ENCODE assay signal across 51 mouse cellular contexts in the genomic region with DNA sequence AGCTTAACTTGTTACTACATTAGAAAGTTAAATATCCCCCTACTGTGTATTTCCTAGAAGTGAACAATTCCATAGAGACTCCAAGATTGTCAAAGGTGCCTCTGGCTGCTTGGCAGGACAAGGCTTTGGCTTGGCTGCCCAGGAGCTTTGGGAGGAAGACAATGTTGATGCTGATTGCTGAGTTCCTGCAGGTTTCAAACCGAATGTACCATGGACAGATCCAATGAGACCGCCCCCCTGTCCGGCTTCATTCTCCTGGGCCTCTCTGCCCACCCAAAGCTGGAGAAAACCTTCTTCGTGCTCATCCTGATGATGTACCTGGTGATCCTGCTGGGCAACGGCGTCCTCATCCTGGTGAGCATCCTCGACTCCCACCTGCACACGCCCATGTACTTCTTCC. TPM values are rescaled to one million over a fixed set of nuclear protein-coding genes. Genes with fewer than 3 reads are reported as not detected.
"Had no signal": no experiment of that assay in that cellular context is flagged by ENCODE, and none has a peak within 500 bp of the region (broad histone marks: within the 10 kb centered on the region; RNA-seq: fewer than 3 reads in every experiment).

No protein-coding gene starts in this region.

- H3K36me3 ChIP-seq: heart, embryonic 12.5 days; heart, embryonic 13.5 days; heart, embryonic 15.5 days; hindbrain, embryonic 10.5 days; hindbrain, embryonic 12.5 days; hindbrain, embryonic 13.5 days; hindbrain, embryonic 15.5 days; intestine, embryonic 15.5 days; kidney, embryonic 15.5 days had no signal

- H3K9me3 ChIP-seq: heart, embryonic 12.5 days; heart, embryonic 13.5 days; heart, embryonic 15.5 days; hindbrain, embryonic 10.5 days; hindbrain, embryonic 12.5 days; hindbrain, embryonic 13.5 days; hindbrain, embryonic 15.5 days; intestine, embryonic 15.5 days; kidney, embryonic 15.5 days had no signal

- H3K4me1 ChIP-seq: heart, embryonic 15.5 days; hindbrain, embryonic 10.5 days; hindbrain, embryonic 12.5 days; hindbrain, embryonic 13.5 days; hindbrain, embryonic 15.5 days; intestine, embryonic 15.5 days; kidney, embryonic 15.5 days had no signal

- H3K27ac ChIP-seq: heart, embryonic 13.5 days; heart, embryonic 15.5 days; hindbrain, embryonic 10.5 days; hindbrain, embryonic 12.5 days; hindbrain, embryonic 13.5 days; hindbrain, embryonic 14.5 days; hindbrain, embryonic 15.5 days; hindbrain, postnatal 0 days; intestine, embryonic 15.5 days; kidney, embryonic 15.5 days; kidney, postnatal 0 days; layer of hippocampus, adult 2 months; left cerebral cortex, adult 2 months had no signal

- H3K4me3 ChIP-seq: heart, embryonic 12.5 days; heart, embryonic 13.5 days; heart, embryonic 15.5 days; hindbrain, embryonic 10.5 days; hindbrain, embryonic 12.5 days; hindbrain, embryonic 13.5 days; hindbrain, embryonic 15.5 days; intestine, embryonic 15.5 days; kidney, embryonic 15.5 days; layer of hippocampus, adult 2 months; left cerebral cortex, adult 2 months had no signal

- ATAC-seq: hindbrain, embryonic 16.5 days; hindbrain, postnatal 0 days; inflammation-experienced regulatory T-cells, adult 6 months; intestine, embryonic 15.5 days; intestine, embryonic 16.5 days; intestine, postnatal 0 days had no signal

- DNase-seq: heart, postnatal 10 days; heart, postnatal 14 days; heart, postnatal 36 days; heart, postnatal 4 days; kidney, adult 11 months; kidney, adult 18-20 months; kidney, adult 2 months; kidney, adult 8-10 months; kidney, adult 9 months; kidney, postnatal 10 days; kidney, postnatal 14 days; kidney, postnatal 25 days; kidney, postnatal 36 days; kidney, postnatal 4 days; layer of hippocampus, adult 9-11 months; layer of hippocampus, postnatal 36 days had no signal

- H3K4me2 ChIP-seq: heart, embryonic 11.5 days; heart, embryonic 12.5 days; heart, embryonic 13.5 days; heart, embryonic 15.5 days; hindbrain, embryonic 12.5 days; hindbrain, embryonic 13.5 days; hindbrain, embryonic 14.5 days; hindbrain, embryonic 15.5 days; intestine, embryonic 15.5 days; kidney, embryonic 15.5 days had no signal

- H3K9ac ChIP-seq: heart, embryonic 12.5 days; heart, embryonic 13.5 days; heart, embryonic 15.5 days; hindbrain, embryonic 12.5 days; hindbrain, embryonic 13.5 days; hindbrain, embryonic 14.5 days; hindbrain, embryonic 15.5 days; intestine, embryonic 15.5 days; kidney, embryonic 15.5 days had no signal

- H3K27me3 ChIP-seq: heart, embryonic 12.5 days; heart, embryonic 15.5 days; hindbrain, embryonic 12.5 days; hindbrain, embryonic 13.5 days; hindbrain, embryonic 15.5 days; intestine, embryonic 15.5 days; kidney, embryonic 15.5 days had no signal

RNA-seq across cellular contexts. Expression of a gene that starts 2.7 kb away (rescaled TPM):
- total RNA-seq: heart, postnatal 10 days; heart, postnatal 14 days; heart, postnatal 25 days; heart, postnatal 36 days; heart, postnatal 4 days; hematopoietic stem cell, adult 5-6 weeks; hindbrain, postnatal 0 days; layer of hippocampus, adult 18-20 months; layer of hippocampus, adult 2 months; layer of hippocampus, adult 8-10 months; layer of hippocampus, postnatal 10 days; layer of hippocampus, postnatal 14 days; layer of hippocampus, postnatal 25 days; layer of hippocampus, postnatal 36 days; left cerebral cortex, adult 18-20 months; left cerebral cortex, adult 2 months had no signal
- polyA plus RNA-seq: heart, embryonic 11.5 days; heart, embryonic 12.5 days; heart, embryonic 13.5 days; heart, embryonic 14.5 days; heart, embryonic 15.5 days; heart, embryonic 16.5 days; heart, postnatal 0 days; hindbrain, embryonic 10.5 days; hindbrain, embryonic 11.5 days; hindbrain, embryonic 12.5 days; hindbrain, embryonic 13.5 days; hindbrain, embryonic 14.5 days; hindbrain, embryonic 15.5 days; hindbrain, embryonic 16.5 days; hindbrain, postnatal 0 days; inflammation-experienced regulatory T-cells, adult 6 months; intestine, embryonic 14.5 days; intestine, embryonic 15.5 days; intestine, embryonic 16.5 days; intestine, postnatal 0 days; kidney, adult 2 months; kidney, embryonic 14.5 days; kidney, embryonic 15.5 days; kidney, embryonic 16.5 days; kidney, postnatal 0 days; large intestine, adult 2 months had no signal

RNA-seq across cellular contexts. Expression of a gene that starts 14.1 kb away (rescaled TPM):
- total RNA-seq: heart, postnatal 10 days; heart, postnatal 14 days; heart, postnatal 25 days; heart, postnatal 36 days; heart, postnatal 4 days; hematopoietic stem cell, adult 5-6 weeks; hindbrain, postnatal 0 days; layer of hippocampus, adult 18-20 months; layer of hippocampus, adult 2 months; layer of hippocampus, adult 8-10 months; layer of hippocampus, postnatal 10 days; layer of hippocampus, postnatal 14 days; layer of hippocampus, postnatal 25 days; layer of hippocampus, postnatal 36 days; left cerebral cortex, adult 18-20 months; left cerebral cortex, adult 2 months had no signal
- polyA plus RNA-seq: heart, embryonic 12.5 days; heart, embryonic 13.5 days; heart, embryonic 14.5 days; heart, embryonic 15.5 days; heart, embryonic 16.5 days; heart, postnatal 0 days; hindbrain, embryonic 10.5 days; hindbrain, embryonic 12.5 days; hindbrain, embryonic 13.5 days; hindbrain, embryonic 15.5 days; hindbrain, embryonic 16.5 days; hindbrain, postnatal 0 days; intestine, embryonic 14.5 days; intestine, embryonic 15.5 days; intestine, embryonic 16.5 days; intestine, postnatal 0 days; kidney, adult 2 months; kidney, embryonic 14.5 days; kidney, embryonic 15.5 days; kidney, embryonic 16.5 days had no signal

RNA-seq across cellular contexts. Expression of a gene that starts 30.4 kb away (rescaled TPM):
- total RNA-seq: heart, postnatal 10 days; heart, postnatal 14 days; heart, postnatal 25 days; heart, postnatal 36 days; heart, postnatal 4 days; hematopoietic stem cell, adult 5-6 weeks; hindbrain, postnatal 0 days; layer of hippocampus, adult 18-20 months; layer of hippocampus, adult 2 months; layer of hippocampus, adult 8-10 months; layer of hippocampus, postnatal 10 days; layer of hippocampus, postnatal 14 days; layer of hippocampus, postnatal 25 days; layer of hippocampus, postnatal 36 days; left cerebral cortex, adult 18-20 months; left cerebral cortex, adult 2 months had no signal
- polyA plus RNA-seq: heart, embryonic 11.5 days; heart, embryonic 12.5 days; heart, embryonic 13.5 days; heart, embryonic 14.5 days; heart, embryonic 15.5 days; heart, embryonic 16.5 days; heart, postnatal 0 days; hindbrain, embryonic 10.5 days; hindbrain, embryonic 11.5 days; hindbrain, embryonic 12.5 days; hindbrain, embryonic 13.5 days; hindbrain, embryonic 14.5 days; hindbrain, embryonic 15.5 days; hindbrain, embryonic 16.5 days; hindbrain, postnatal 0 days; inflammation-experienced regulatory T-cells, adult 6 months; intestine, embryonic 14.5 days; intestine, embryonic 15.5 days; intestine, embryonic 16.5 days; intestine, postnatal 0 days; kidney, adult 2 months; kidney, embryonic 14.5 days; kidney, embryonic 15.5 days; kidney, embryonic 16.5 days; kidney, postnatal 0 days; large intestine, adult 2 months had no signal
